ENCODE assay signal across 18 mouse cellular contexts in genomic region chr8:10031177-10031576, GRCm38 (mm10). TPM values are rescaled to one million over a fixed set of nuclear protein-coding genes. Genes with fewer than 3 reads are reported as not detected.
"Had no signal": no experiment of that assay in that cellular context is flagged by ENCODE, and none has a peak within 500 bp of the region (broad histone marks: within the 10 kb centered on the region; RNA-seq: fewer than 3 reads in every experiment).

No protein-coding gene starts in this region.

- H3K27ac ChIP-seq: lung, embryonic 15.5 days; macrophage; midbrain, embryonic 10.5 days; midbrain, embryonic 12.5 days; neural tube, embryonic 13.5 days; neural tube, embryonic 15.5 days had no signal

- H3K36me3 ChIP-seq: lung, embryonic 15.5 days; midbrain, embryonic 10.5 days; midbrain, embryonic 12.5 days; neural tube, embryonic 13.5 days; neural tube, embryonic 15.5 days had no signal

- H3K9ac ChIP-seq: lung, embryonic 15.5 days; midbrain, embryonic 12.5 days; neural tube, embryonic 13.5 days; neural tube, embryonic 15.5 days had no signal

- H3K4me3 ChIP-seq: lung, embryonic 15.5 days; midbrain, embryonic 10.5 days; midbrain, embryonic 12.5 days; myocyte; neural tube, embryonic 13.5 days; neural tube, embryonic 15.5 days had no signal

- DNase-seq: lung, adult 2 months; lung, postnatal 14 days; lung, postnatal 36 days; midbrain, embryonic 14.5 days; right cerebral cortex, postnatal 14 days; thymus, adult 18-20 months; thymus, postnatal 14 days; thymus, postnatal 36 days had no signal

- H3K27me3 ChIP-seq: lung, embryonic 15.5 days; midbrain, embryonic 12.5 days; neural tube, embryonic 13.5 days; neural tube, embryonic 15.5 days had no signal

- ATAC-seq: lung, postnatal 0 days; midbrain, embryonic 16.5 days had no signal

- H3K4me1 ChIP-seq: lung, embryonic 15.5 days; midbrain, embryonic 12.5 days; neural tube, embryonic 13.5 days; neural tube, embryonic 15.5 days had no signal

RNA-seq across cellular contexts. Expression of gene Tnfsf13b, which starts 24.9 kb away (rescaled TPM):
- total RNA-seq: megakaryocyte-erythroid progenitor cell, adult 5-6 weeks had no signal
